Mouse (Mus musculus) layer of hippocampus, adult 2 months (tissue): ENCODE data around the gene Smarcd2. TPM values are rescaled to one million over a fixed set of nuclear protein-coding genes. Genes with fewer than 3 reads are reported as not detected.

Experiments used
- DNase-seq, 2 experiments: peaks; one replicate each; pipeline ENCODE4 v3.0.0; 2022; ENCODE audit warnings: low spot score in 2 of 2
- H3K27ac ChIP-seq: fragments of 200-600 bp; 2 replicates; pipeline ENCODE4 v1.8.1; 2022
- H3K4me3 ChIP-seq: fragments of 200-600 bp; 2 replicates; pipeline ENCODE4 v1.8.1; 2022; ENCODE audit warnings: mild to moderate bottlenecking
- CTCF ChIP-seq: fragments of 200-600 bp; conservative IDR thresholded peaks from 2 replicates; pipeline ENCODE4 v1.8.1; 2022; ENCODE audit warnings: antibody characterized with exemption, mild to moderate bottlenecking, moderate library complexity
- total RNA-seq, 2 experiments: library from RNA; stranded (reverse); gene quantifications; 2 replicates each; pipeline ENCODE4 v1.2.3; 2021

Gene Smarcd2
- total RNA-seq, 2 experiments from 2014 or later, result 32.8 to 34.4 TPM

GRCm38 (mm10) chr11:106271794-106272643 lies 753 bp downstream of the Smarcd2 start:
- peak overlapping the region; percentile 74 for H3K4me3 ChIP-seq
- DNase-seq, result no peak
- TF ChIP-seq CTCF, result no peak
- peak overlapping the region; percentile 98 for H3K27ac ChIP-seq

- Histone ChIP-seq H3K27ac (peak overlapping the region; percentile 98), H3K4me3 (peak overlapping the region; percentile 74)
- TF ChIP-seq CTCF, result peak; percentile 49
- DNase-seq, result no peak
Measured at GRCm38 (mm10) chr11:106271131-106271793, 1.5 kb downstream of the Smarcd2 start.

GRCm38 (mm10) chr11:106269060-106269431 lies 3.7 kb downstream of the Smarcd2 start:
- no peak for TF ChIP-seq CTCF
- peak overlapping the region; percentile 96 for H3K27ac ChIP-seq
- H3K4me3 ChIP-seq, result peak overlapping the region; percentile 31
- DNase-seq, result no peak

GRCm38 (mm10) chr11:106268326-106269059 lies 4.3 kb downstream of the Smarcd2 start:
- peak in 1 of 2 experiments; percentile 76 for DNase-seq
- H3K4me3 ChIP-seq, result peak overlapping the region; percentile 41
- peak overlapping the region; percentile 96 for H3K27ac ChIP-seq
- no peak for TF ChIP-seq CTCF

GRCm38 (mm10) chr11:106267871-106268270 lies 4.9 kb downstream of the Smarcd2 start:
- DNase-seq, result no peak
- peak overlapping the region; percentile 96 for H3K27ac ChIP-seq
- TF ChIP-seq CTCF, result no peak
- peak overlapping the region; percentile 41 for H3K4me3 ChIP-seq

GRCm38 (mm10) chr11:106267311-106267852 lies 5.4 kb downstream of the Smarcd2 start:
- Histone ChIP-seq H3K4me3 (peak overlapping the region; percentile 41), H3K27ac (peak overlapping the region; percentile 96)
- no peak for TF ChIP-seq CTCF
- peak in 1 of 2 experiments; percentile 43 for DNase-seq

GRCm38 (mm10) chr11:106266431-106266830 lies 6.3 kb downstream of the Smarcd2 start:
- no peak for DNase-seq
- Histone ChIP-seq H3K27ac (no peak overlapping the region), H3K4me3 (no peak overlapping the region)
- no peak for TF ChIP-seq CTCF

- no peak overlapping the region for H3K27ac ChIP-seq
- no peak overlapping the region for H3K4me3 ChIP-seq
- DNase-seq, result no peak
- TF ChIP-seq CTCF, result no peak
Measured at GRCm38 (mm10) chr11:106265570-106265969, 7.2 kb downstream of the Smarcd2 start.

GRCm38 (mm10) chr11:106264988-106265387 lies 7.8 kb downstream of the Smarcd2 start:
- no peak for DNase-seq
- no peak for TF ChIP-seq CTCF
- H3K4me3 ChIP-seq, result no peak overlapping the region
- H3K27ac ChIP-seq, result no peak overlapping the region

- Histone ChIP-seq H3K4me3 (no peak overlapping the region), H3K27ac (peak overlapping the region; percentile 15; the same call in 1 of the 2 replicates)
- DNase-seq, result no peak
- no peak for TF ChIP-seq CTCF
Measured at GRCm38 (mm10) chr11:106263963-106264362, 8.8 kb downstream of the Smarcd2 start.

GRCm38 (mm10) chr11:106260826-106261450 lies 11.8 kb downstream of the Smarcd2 start:
- no peak overlapping the region for H3K4me3 ChIP-seq
- H3K27ac ChIP-seq, result peak overlapping the region; percentile 1; the same call in 1 of the 2 replicates
- DNase-seq, result no peak
- no peak for TF ChIP-seq CTCF

GRCm38 (mm10) chr11:106256775-106257174 lies 16.0 kb downstream of the Smarcd2 start:
- TF ChIP-seq CTCF, result peak; percentile 67
- DNase-seq, result no peak
- H3K27ac ChIP-seq, result peak overlapping the region; percentile 92
- H3K4me3 ChIP-seq, result peak overlapping the region; percentile 87
